In genomic region chr8:11957046-11957783, GRCm38 (mm10) we compare ENCODE assay signal across 8 mouse cellular contexts.
DNase-seq lines count a peak whose midpoint lies in the region; ATAC-seq lines count a peak whose summit lies in the region.

No protein-coding gene starts in this region.

- H3K27me3 ChIP-seq in hindbrain, embryonic 13.5 days, result peaks cover 43% of the 10 kb centered on the region
- H3K27me3 ChIP-seq in limb, embryonic 13.5 days, result no peaks in the 10 kb centered on the region; the same call in 1 of the 2 replicates

- no peaks in the 10 kb centered on the region for H3K4me1 ChIP-seq in hindbrain, embryonic 13.5 days (replicated peaks)
- H3K4me1 ChIP-seq in limb, embryonic 13.5 days, result no peaks in the 10 kb centered on the region

- ATAC-seq in hindbrain, embryonic 13.5 days (ENCODE audit: low FRiP score), result peak; percentile 73
- peak; percentile 44; the same call in 1 of the 2 replicates for ATAC-seq in limb, embryonic 13.5 days (ENCODE audit: low FRiP score, low read depth)

- H3K4me2 ChIP-seq in hindbrain, embryonic 13.5 days, result no peak overlapping the region
- no peak overlapping the region for H3K4me2 ChIP-seq in limb, embryonic 13.5 days (replicated peaks)

- no peak overlapping the region for H3K27ac ChIP-seq in hindbrain, embryonic 13.5 days
- no peak overlapping the region for H3K27ac ChIP-seq in limb, embryonic 13.5 days

- no peaks in the 10 kb centered on the region for H3K9me3 ChIP-seq in hindbrain, embryonic 13.5 days
- H3K9me3 ChIP-seq in limb, embryonic 13.5 days, result no peaks in the 10 kb centered on the region

- H3K36me3 ChIP-seq in hindbrain, embryonic 13.5 days, result no peaks in the 10 kb centered on the region
- no peaks in the 10 kb centered on the region for H3K36me3 ChIP-seq in limb, embryonic 13.5 days

- 71% methylated on average over 7 of the region's 7 CpGs for WGBS in hindbrain, embryonic 13.5 days
- 66% methylated on average over 7 of the region's 7 CpGs for WGBS in limb, embryonic 13.5 days

- H3K9ac ChIP-seq in hindbrain, embryonic 13.5 days, result no peak overlapping the region
- H3K9ac ChIP-seq in limb, embryonic 13.5 days, result no peak overlapping the region

- no peak overlapping the region for H3K4me3 ChIP-seq in hindbrain, embryonic 13.5 days
- H3K4me3 ChIP-seq in limb, embryonic 13.5 days, result no peak overlapping the region

- peak; percentile 34 for DNase-seq in ovary, postnatal 14 days (ENCODE audit: low spot score)
- DNase-seq in ovary, postnatal 36 days (ENCODE audit: low spot score), result no peak
- peak; percentile 75 for DNase-seq in ZHBTc4 (ENCODE audit: low read depth, low spot score)
- peak; percentile 80 for DNase-seq in embryo, embryonic 10.5 days (ENCODE audit: low spot score)
- DNase-seq in retina, adult 2 months (ENCODE audit: low read depth, low spot score), result peak; percentile 25
- DNase-seq in right cerebral cortex, postnatal 4 days, result no peak

Comparison
In these comparisons a context has a peak if more than half of its experiments do, and no peak if none do; other contexts are left out.
1. DNase-seq: peak in ovary, postnatal 14 days (single experiment), ZHBTc4 (single experiment), embryo, embryonic 10.5 days (single experiment) and retina, adult 2 months (single experiment); none in ovary, postnatal 36 days (single experiment) and right cerebral cortex, postnatal 4 days (single experiment).